Mouse (Mus musculus): Measurements from ENCODE around the gene Ago1.
A peak's percentile ranks its signal among the peaks of the same experiment; 100 is the strongest.

Ago1 gene

DNA sequence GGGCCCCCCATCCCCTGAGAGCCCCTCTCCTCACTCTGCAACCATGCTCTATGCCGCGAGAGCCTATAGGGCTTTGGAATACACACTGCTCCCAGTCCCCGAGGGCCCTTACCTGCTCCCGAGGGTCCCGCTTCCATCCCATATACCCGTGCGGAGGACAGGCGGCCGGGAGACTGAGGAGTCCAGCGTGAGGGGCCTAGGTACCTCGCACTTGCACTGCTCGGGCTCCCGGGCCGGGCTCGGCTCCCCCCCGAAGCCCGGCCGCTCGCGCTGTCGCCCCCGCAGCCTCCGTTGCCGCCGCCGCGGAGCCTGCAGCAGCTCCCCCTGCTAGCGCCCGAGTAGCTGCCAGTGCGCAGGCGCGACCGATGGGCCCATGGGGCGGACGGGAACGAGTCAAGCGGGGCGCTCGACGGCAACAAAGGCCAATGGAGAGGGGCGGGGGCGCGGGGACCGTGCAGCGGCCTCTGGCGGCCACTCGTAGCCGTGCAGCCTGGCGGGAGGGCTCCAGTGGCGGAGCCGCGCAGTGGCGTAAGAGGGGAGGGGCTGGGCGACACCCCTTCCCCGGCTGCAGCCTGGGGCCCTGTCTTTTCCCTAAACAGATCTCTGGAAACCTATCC lies at the start of gene Ago1:
Ago1 (minus strand) TSS at position 299 of the 617 bp plus-strand sequence.
- peak; percentile 95 to 96 for DNase-seq (ENCODE audit: low spot score in 2 of 2)

DNA sequence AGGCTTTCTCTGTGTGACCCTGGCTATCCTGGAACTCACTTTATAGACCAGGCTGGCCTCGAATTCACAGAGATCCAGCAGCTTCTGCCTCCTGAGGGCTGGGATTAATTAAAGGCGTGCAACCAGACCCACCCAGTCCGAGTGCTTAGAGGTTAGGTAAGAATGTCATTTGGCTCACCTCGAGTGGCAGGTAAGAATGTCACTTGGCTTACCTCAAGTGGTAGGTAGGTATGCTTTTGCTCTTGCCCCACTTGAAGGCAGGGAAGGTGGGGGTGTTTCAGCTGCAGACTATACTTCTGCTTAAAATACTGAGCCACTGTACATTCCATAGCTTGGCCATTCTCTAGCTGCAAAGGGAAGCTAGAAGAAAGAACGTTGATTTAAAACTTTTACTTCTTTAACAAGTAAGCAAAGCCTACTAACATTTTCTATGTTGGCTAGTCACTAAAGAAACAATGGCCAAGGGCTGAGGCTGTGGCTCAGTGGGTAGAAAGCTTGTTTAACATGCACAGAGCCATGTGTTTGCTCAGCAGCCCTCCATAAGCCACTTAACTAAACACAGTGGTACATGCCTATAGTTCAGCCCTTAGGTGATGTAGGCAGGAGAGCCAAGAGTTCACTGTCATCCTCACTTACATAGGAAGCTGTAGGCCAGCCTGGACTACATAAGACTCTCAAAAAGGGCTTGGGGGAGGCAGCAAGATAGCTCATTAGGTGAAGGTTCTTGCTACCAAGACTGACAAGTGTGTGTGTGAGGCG lies 44.1 kb upstream of the Ago1 start:
- no peak for DNase-seq (ENCODE audit: low spot score in 2 of 2)

DNA sequence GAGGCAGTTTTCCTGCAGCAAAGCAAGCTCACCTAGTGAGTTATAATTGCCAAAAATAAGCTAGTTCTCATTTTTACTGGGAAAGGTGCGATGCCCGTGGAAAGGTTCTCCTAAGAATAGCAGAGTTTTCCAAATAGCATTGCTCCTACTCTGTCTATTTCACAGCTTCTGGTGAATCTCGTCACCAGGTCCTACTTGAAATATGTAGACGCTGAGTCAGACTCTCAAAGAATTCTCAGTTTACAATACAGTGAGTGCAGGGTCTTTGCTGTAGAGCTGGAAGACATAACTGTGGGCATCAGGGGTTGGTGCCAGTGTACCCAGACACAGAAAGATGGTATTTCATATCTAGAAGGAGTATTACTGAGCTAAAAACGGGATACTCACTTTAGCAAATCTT lies 42.6 kb upstream of the Ago1 start:
- DNase-seq (ENCODE audit: low spot score in 2 of 2), result no peak

DNA sequence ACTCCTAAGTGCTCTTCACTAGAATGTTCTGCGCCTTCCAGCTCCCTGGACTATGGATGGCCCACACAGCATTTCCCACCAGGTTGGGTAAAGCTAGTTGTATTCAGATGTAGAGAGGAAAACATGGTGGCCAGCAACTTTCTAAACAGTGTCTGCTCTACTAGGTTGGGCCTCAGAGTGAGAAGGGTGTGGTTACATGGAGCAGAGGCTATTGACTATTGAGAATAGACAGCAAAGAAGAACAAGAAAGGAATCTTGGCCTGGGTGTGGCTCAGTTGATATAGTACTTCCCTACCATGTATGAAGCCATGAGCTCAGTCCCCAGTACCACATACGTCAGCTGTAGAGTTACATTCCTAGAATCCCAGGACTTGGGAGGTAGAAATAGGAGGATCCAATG lies 40.7 kb upstream of the Ago1 start:
- no peak for DNase-seq (ENCODE audit: low spot score in 2 of 2)

DNA sequence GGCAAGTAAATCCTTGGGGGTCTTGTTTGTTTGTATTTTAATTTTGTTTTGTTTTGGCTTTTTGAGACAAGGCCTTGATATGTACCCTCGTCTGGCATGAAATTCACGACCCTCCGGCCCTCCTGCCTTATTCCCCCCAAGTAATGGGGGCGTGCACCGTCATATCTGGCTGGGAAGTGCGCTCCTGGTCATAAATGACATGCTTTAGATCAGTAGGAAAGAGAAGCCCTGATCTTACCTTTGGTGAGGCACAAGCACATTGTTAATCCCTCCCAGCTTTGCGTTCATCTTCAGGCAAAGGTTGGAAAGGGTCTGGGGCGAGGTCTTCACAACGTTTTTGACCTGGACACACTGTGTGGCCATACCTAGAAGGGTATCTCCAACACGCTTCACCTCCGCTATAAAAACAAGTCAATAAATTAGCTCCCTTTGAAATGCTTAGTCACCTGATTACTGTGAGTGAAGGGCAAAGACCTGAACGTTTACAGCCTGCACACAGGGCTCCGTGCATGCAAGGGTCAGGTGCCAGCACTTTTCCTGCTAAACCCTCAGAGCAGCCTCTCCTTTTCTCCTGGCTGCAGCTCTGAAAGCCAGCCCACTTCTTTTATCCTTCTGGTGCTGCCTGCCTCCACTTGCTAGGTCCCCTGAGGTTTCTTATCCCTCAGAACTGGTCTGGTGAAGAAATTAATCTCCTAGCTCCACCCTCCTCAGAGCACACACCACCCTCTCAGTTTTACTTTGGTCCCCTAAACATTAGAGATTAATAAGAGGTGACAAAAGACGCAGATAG lies 39.9 kb upstream of the Ago1 start:
- no peak for DNase-seq (ENCODE audit: low spot score in 2 of 2)

DNA sequence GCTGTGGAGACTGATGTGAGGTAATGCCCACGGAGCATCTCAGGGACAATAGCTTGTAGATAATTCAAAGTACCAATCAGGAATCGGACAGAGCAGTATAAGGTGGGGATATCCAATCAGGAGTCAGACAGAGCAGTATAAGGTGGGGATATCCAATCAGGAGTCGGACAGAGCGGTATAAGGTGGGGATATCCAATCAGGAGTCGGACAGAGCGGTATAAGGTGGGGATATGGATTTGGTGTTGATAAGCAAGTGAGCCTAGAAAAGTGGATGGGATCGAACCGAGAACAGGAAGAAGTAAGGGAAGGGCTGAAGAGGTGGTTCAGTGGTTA lies 34.6 kb upstream of the Ago1 start:
- no peak for DNase-seq (ENCODE audit: low spot score in 2 of 2)

DNA sequence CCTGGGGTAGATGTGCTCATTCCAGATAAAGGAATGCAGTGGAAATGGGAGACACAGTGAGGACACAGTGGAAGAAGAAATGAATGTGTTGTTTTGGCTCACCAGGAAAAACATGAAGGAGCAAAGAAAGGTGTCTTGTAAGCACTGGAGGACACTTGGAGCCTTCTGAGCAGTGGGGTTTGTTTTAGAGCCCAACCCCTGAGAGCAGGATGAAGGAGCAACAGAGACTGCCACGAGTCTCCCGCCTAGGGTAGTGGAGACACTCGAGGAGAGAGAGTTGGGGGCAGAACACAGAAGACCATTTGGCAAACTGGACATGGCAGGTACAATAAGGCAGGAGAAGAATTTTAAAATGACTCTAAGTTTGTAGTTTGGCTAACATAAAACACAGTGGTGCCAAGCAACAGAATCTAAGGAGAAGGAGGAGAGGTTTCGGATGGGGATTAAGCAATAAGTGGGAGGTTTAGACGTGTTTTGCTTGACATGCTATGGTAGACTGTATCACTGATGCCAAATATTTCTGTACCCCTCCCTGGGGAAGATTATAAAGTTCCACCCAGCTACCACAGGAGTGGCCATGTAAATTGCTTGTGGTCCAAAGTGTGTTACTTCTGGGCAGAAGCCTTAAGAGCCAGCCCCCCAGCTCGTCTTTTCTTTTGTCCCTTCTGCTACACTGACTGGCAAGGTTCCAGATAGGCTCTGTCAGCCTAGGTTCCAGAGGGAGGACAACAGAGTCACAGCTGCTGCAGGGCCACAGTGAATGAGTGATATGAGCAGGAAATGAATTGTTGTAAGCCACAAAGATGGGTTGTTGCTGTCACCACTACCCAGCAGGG lies 34.0 kb upstream of the Ago1 start:
- DNase-seq (ENCODE audit: low spot score in 2 of 2), result no peak

DNA sequence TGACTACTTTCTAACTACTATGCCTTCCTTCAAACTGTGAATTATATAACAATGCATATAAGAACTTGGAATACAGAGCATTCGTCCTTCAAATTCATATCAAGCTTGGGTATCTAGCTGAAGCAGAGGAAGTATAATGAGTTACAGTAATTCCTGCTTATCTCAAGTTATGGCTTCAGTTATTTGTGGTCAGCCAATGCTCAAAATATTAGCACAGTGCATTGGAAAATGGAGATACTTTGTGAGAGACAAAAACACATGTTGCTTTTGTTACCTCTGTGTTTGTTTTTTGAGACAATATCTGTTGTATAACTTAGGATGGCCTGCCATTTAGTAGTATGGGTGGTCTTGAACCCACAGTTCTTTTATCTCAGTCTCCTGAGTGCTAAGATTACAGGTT lies 30.2 kb upstream of the Ago1 start:
- no peak for DNase-seq (ENCODE audit: low spot score in 2 of 2)

DNA sequence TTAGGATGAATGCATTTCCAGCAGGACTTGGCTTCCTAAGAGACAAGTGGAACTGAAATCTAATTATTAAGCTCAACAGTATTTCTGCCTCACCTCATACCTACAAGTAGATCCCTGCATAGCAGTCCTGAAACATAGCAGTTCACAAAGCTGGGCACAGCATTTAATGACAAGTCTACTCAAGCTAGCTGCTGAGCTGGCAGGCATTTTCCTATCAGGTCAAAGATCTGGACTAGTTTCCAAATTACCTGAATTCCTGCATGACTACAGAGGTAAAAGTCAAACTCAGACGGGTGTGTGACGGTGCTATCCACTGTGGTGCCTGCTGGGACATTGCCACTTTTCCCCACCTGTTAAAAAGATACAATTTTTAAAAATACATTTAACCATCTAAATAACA lies 28.6 kb upstream of the Ago1 start:
- no peak for DNase-seq (ENCODE audit: low spot score in 2 of 2)

DNA sequence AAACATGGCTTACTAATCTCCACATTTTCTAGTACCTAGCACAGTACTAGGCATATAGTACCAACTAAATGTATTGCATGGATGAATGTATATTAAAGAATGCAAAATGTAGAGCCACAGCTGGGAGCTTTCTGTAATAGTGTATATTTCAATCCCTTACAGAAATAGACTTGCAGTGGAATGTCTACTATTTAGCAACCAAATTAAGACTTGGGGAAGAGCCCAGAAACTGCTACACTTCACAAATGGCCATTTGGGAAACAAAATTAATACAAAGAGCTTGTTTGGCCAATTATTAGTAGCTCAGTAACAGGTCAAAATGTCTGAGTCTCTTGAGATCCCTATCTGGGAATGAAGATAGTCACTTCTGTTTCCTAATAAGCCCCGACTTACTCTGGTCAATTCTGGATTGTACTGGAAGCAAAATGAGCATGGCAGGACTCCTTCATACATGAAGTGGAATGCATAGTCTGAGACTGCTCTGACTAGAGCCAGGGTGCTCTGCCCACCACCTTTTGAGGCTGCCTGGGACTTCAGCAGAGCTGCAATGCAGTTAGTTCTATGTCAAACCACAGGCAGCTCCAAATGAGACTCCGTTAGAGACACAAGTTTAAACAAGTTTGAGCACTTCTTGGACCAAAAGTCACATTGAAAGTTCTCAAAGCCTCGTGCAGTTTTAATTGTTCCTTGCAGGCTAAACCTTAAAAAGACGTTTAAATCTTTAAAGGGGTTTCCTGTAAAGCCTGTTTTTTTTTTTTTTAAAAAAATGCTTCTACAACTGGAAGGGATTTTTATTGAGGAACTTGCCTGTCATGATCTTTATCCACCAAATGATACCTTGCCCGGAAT lies 27.8 kb upstream of the Ago1 start:
- DNase-seq (ENCODE audit: low spot score in 2 of 2), result no peak

DNA sequence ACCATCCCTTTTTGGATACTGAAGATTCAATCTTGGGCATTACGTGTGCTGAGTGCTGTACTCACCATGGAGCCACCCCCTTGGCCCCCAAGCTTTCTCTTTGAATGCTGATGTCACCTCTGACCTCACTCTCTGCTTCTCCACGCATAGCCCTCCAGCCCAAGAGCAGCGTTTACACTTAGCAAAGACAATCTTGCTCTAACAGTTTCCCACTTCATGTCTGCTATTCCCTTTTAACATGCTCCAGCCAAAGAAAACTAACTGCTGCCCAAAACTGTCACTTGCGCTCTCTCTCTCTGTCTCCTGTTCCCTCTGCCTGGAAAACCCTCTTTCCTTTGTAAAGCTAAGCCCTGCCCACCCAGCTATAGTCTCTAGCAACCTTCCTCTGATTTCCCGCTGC lies 27.1 kb upstream of the Ago1 start:
- no peak for DNase-seq (ENCODE audit: low spot score in 2 of 2)

DNA sequence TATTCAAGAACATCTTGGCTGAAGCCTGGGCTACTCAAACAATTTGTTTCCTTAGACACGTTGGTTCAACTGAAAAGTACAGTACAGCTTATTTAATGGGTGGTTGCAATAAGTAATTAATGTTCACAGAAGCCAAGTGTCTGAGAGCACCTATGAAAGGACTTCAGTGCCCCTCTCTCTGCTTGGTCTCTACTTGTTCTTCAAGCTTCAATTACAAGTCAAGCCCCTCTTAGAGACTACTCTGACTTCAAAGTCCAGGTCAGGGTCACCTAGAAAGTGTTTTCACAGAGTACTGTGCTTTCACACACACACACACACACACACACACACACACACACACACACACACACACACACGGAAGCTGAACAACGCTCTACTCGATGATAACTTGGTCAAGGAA lies 25.0 kb upstream of the Ago1 start:
- DNase-seq (ENCODE audit: low spot score in 2 of 2), result no peak

DNA sequence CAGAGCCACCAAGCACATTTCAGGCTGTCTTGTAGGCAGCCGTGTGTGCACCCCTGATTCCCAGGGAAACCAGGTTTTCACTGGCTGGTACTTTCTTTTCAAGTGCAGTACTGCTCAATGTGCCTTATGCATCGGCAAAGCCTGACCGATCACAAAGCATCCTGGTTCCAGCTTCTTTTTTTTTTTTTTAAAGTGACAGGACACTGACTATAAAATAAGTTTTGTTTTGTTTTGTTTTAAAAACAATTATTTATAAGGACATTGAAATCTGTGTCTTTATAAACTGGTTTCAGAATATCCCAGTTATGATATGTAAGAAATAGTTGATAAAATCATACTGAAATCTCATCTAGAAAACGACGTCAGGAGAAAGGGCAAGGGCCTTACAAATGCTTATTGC lies 23.6 kb upstream of the Ago1 start:
- no peak for DNase-seq (ENCODE audit: low spot score in 2 of 2)

DNA sequence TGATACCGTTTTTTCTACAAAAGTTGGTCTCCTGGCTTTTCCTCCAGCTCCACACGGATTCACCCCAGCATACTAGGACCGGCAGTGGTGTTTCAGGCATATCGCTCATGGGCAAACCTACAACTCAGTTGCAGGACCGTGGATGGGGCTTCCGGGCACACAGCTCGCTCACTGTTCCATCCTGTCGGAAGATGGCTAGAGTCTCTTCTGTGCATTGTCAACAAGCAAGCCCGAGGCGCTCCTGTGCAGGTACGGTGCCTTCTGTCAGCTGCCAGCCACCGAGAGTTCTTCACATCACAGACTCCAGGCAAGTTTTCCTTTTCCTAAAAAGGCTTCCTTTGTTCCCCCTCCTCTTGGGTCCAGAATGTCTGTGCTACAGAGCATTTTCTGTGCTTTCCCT lies 22.3 kb upstream of the Ago1 start:
- no peak for DNase-seq (ENCODE audit: low spot score in 2 of 2)

DNA sequence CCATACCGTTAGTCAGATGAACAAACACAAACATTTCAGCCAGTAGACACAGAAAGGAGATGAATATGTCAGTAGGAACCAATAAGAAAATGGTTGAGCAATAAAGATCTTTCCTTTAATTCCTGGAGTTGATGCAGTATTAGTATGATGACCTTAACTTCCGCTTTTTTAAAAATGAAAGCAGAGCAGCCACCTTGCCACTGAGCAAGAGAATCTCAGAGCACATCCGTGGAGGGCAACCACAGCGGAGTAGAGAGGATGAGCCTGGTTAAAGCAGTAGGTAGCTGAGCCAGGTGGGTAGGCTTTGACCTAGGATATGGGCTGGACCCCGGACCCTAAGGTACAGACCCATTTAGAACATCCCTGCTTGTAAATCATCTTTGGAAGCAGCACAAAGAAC lies 21.4 kb upstream of the Ago1 start:
- no peak for DNase-seq (ENCODE audit: low spot score in 2 of 2)

DNA sequence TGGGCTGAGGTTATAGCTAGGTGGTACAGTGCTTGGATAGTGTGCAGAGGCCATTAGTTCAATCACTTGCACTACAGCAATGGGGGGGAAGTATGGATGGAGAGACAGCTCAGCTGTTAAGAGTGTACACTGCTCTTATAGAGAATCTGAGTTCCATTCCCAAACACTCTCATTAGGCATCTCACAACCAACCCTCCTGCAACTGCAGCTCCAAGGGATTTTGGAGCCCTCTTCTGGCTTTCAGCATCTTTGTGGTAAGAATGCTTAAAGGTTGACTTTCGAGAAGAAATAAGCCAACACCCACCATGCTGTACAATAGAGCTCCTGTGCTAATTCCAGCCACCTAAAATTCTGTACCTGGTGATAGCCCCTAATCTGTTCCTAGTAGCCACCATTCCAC lies 17.8 kb upstream of the Ago1 start:
- DNase-seq (ENCODE audit: low spot score in 2 of 2), result no peak

DNA sequence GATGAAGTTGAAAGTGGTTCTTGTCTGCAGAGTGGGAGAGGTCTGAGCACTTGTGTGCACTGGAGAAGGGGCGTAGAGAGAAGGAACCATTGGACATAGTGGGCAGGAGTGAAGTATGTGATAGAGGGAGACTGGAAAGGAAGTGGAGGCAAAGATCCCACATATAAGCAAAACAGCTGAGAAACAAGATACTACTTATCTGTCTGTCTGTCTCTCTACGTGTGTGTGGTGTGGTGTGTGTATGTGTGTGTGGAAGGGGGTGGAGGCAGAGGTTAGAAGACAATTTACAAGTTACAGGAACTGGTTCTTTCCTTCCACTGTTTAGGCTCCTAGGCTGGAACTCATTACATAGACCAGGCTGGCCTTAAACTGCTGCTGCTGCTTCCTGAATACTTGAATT lies 16.7 kb upstream of the Ago1 start:
- DNase-seq (ENCODE audit: low spot score in 2 of 2), result no peak

DNA sequence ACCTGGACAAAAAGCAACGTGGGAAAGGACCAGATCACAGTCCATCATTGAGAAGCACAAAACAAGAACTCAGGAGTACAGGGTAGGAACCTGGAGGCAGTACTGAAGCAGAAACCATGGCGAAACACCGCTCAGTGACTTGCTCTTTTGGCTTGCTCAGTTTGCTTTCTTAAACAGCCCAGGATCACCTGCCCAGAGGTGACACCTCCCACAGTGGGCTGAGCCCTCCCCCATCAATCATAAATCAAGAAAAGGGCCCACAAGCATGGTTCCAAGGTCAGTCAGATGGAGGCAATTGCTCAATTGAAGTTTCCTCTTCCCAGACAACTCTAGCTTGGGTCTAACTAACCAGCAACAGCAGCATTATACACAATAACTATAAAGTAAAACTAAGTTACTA lies 15.5 kb upstream of the Ago1 start:
- DNase-seq (ENCODE audit: low spot score in 2 of 2), result no peak

DNA sequence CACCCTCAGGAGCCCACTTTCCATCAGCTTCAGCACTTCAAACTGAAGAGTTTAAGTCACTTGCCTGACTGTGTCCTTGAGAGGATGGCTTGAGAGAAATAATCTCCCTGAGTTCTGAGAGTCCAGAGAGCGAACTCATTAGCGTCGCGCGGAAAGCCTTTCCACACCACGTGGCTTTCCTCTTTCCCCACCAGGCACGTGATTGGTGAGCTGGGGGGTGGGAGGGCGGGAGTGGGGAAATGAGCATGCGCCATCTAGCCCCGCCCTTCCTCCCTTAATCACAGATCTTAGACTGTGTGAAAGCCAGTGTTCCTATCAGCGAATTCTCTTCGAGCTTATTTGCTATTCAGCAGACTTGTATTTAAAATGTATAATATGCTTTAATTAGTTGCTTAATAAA lies 14.6 kb upstream of the Ago1 start:
- no peak for DNase-seq (ENCODE audit: low spot score in 2 of 2)

DNA sequence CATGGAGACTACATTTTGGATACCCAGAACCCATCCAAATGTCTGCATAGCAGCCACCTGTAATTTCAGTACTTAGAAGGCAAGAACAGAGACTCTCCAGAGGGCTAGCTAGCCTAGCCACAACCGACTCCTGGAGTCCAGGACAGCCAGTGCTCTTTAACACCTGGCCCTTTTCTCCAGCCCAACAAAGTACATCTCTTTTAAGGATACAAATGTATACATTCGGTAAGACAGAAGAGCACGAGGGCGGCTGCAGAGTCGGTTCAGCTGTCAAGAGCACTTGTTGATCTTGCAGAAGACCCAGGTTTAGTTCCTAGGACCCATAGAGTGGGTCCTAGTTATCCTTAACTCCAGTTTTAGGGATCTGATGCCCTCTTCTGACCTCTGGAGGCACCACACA lies 13.1 kb upstream of the Ago1 start:
- no peak for DNase-seq (ENCODE audit: low spot score in 2 of 2)

DNA sequence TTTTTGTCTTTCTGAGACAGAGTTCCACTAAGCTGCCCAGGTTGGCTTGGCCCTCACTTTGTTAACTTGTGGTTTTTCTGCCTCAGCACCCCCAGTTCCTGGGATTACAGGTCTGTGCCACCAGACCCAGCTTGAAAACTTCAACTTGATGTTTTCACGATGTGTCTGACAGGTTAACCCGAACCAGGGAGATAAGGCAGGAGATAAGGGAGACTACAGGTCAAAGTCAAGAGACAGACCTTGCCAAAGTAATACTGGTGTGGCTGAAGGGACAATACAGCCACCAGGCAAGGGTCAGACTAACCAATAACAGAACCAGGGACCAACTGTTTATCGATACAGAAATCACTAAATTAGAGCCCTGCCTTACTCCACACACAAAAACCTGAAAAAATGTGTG lies 11.9 kb upstream of the Ago1 start:
- no peak for DNase-seq (ENCODE audit: low spot score in 2 of 2)

Data from spleen, postnatal 36 days (tissue).